Mouse (Mus musculus): ENCODE data around the gene Tmem161b. TPM values are rescaled to one million over a fixed set of nuclear protein-coding genes. Genes with fewer than 3 reads are reported as not detected.
"Not testable (repeated sequence)": the region's sequence is repeated elsewhere in the genome, so short reads cannot be mapped to it uniquely, and the experiment has no call there.

The Tmem161b gene
- polyA plus RNA-seq, 1 experiment, result 39.5 TPM

DNA sequence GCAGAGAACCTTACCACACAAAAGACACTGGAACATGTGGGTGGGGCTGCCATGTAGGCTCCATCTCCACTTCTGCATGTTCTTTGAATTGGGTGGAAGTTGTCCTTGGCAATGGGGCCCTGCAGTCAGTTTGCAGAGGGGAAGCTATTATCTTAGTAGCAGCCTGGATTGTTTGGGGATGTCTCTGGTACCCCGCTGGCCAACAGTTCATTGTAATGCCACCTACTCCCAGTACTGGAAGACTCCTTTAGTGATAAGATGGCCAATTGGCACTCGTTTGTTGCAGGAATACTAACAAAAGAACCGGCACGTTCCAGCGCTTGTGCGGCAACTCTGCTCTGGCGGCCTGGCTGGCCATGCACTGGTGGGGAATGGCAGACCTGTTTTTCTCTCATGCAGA, 14.7 kb downstream of the Tmem161b start:
- Histone ChIP-seq H3K9me3 (replicated peaks; ENCODE audit: control insufficient read depth, insufficient read depth, low read length, poor library complexity, severe bottlenecking) (peaks cover 55% of the 10 kb centered on the region), H3K36me3 (ENCODE audit: control insufficient read depth, insufficient read depth, low read length, poor library complexity, severe bottlenecking) (peaks cover 6% of the 10 kb centered on the region; the same call in 1 of the 2 replicates), H3K27me3 (ENCODE audit: control insufficient read depth, insufficient read depth, low read length, poor library complexity, severe bottlenecking) (no peaks in the 10 kb centered on the region), H3K4me3 (ENCODE audit: low read depth, low read length) (no peak overlapping the region), H3K4me1 (ENCODE audit: control insufficient read depth, insufficient read depth, low read length) (no peaks in the 10 kb centered on the region), H3K27ac (ENCODE audit: insufficient read depth, low read length) (no peak overlapping the region), H3K9ac (ENCODE audit: low read depth, poor library complexity, severe bottlenecking) (no peak overlapping the region)
- TF ChIP-seq CTCF (IDR thresholded peaks at IDR 0.05; ENCODE audit: low read depth, low read length), result no peak
- no peak for TF ChIP-seq EP300 (IDR thresholded peaks at IDR 0.05; ENCODE audit: insufficient read depth, low read depth, low read length)
- no peak for TF ChIP-seq POLR2A (IDR thresholded peaks at IDR 0.05; ENCODE audit: insufficient read depth, low read length)

DNA sequence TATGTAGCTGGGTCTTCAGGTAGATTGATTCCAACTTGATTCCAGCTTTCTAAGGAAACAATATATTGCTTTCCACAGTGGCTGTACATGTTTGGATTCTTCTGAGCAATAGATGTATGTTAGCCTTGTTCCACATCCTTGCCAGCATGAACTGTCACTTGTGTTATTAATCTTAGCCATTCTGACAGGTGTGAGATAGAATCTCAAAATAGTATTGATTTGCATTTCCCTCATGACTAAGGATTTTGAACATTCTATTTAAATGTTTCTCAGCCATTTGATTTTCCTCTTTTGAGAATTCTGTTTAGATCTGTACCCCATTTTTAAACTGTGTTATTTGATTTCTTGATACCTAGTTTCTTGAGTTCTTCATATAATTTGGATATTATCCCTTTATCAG, 16.1 kb downstream of the Tmem161b start:
- no peak for TF ChIP-seq CTCF (IDR thresholded peaks at IDR 0.05; ENCODE audit: low read depth, low read length)
- peaks cover 50% of the 10 kb centered on the region for H3K9me3 ChIP-seq (replicated peaks; ENCODE audit: control insufficient read depth, insufficient read depth, low read length, poor library complexity, severe bottlenecking)
- no peak overlapping the region for H3K9ac ChIP-seq (ENCODE audit: low read depth, poor library complexity, severe bottlenecking)
- peaks cover 6% of the 10 kb centered on the region; the same call in 1 of the 2 replicates for H3K36me3 ChIP-seq (ENCODE audit: control insufficient read depth, insufficient read depth, low read length, poor library complexity, severe bottlenecking)
- H3K4me3 ChIP-seq (ENCODE audit: low read depth, low read length), result no peak overlapping the region
- no peak overlapping the region for H3K27ac ChIP-seq (ENCODE audit: insufficient read depth, low read length)
- no peaks in the 10 kb centered on the region for H3K27me3 ChIP-seq (ENCODE audit: control insufficient read depth, insufficient read depth, low read length, poor library complexity, severe bottlenecking)
- H3K4me1 ChIP-seq (ENCODE audit: control insufficient read depth, insufficient read depth, low read length), result no peaks in the 10 kb centered on the region

DNA sequence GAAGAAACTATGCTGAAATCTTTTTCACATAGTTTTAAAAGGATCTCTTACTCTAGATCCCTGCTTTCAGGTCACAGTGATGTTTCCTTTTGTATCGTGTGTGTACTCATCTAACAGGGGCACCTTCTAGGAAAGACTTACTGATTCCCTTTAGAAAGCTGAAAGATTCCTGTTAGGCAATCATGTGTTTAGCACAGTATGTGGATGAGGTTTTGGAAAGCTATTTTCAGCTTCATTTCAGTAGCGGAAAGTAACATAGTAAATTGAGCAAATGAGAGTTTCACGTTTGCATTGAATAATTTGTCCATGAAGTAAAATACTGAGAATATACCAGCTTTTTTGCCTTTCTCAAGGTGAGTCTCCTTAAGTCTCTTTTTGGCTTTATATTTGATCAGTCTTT, 26.0 kb downstream of the Tmem161b start:
- no peaks in the 10 kb centered on the region for H3K36me3 ChIP-seq (ENCODE audit: control insufficient read depth, insufficient read depth, low read length, poor library complexity, severe bottlenecking)
- 0 out of 2 replicates have a peak, but pooled peaks cover 2% of the 10 kb centered on the region for H3K9me3 ChIP-seq (replicated peaks; ENCODE audit: control insufficient read depth, insufficient read depth, low read length, poor library complexity, severe bottlenecking)
- no peak for TF ChIP-seq EP300 (IDR thresholded peaks at IDR 0.05; ENCODE audit: insufficient read depth, low read depth, low read length)
- TF ChIP-seq CTCF (IDR thresholded peaks at IDR 0.05; ENCODE audit: low read depth, low read length), result no peak
- TF ChIP-seq POLR2A (IDR thresholded peaks at IDR 0.05; ENCODE audit: insufficient read depth, low read length), result no peak
- H3K27me3 ChIP-seq (ENCODE audit: control insufficient read depth, insufficient read depth, low read length, poor library complexity, severe bottlenecking), result no peaks in the 10 kb centered on the region
- no peak overlapping the region for H3K9ac ChIP-seq (ENCODE audit: low read depth, poor library complexity, severe bottlenecking)
- H3K4me1 ChIP-seq (ENCODE audit: control insufficient read depth, insufficient read depth, low read length), result no peaks in the 10 kb centered on the region
- no peak overlapping the region for H3K27ac ChIP-seq (ENCODE audit: insufficient read depth, low read length)
- no peak overlapping the region for H3K4me3 ChIP-seq (ENCODE audit: low read depth, low read length)

- Histone ChIP-seq H3K27me3 (ENCODE audit: control insufficient read depth, insufficient read depth, low read length, poor library complexity, severe bottlenecking) (no peaks in the 10 kb centered on the region), H3K9me3 (replicated peaks; ENCODE audit: control insufficient read depth, insufficient read depth, low read length, poor library complexity, severe bottlenecking) (0 out of 2 replicates have a peak, but pooled peaks cover 2% of the 10 kb centered on the region), H3K4me1 (ENCODE audit: control insufficient read depth, insufficient read depth, low read length) (no peaks in the 10 kb centered on the region), H3K36me3 (ENCODE audit: control insufficient read depth, insufficient read depth, low read length, poor library complexity, severe bottlenecking) (no peaks in the 10 kb centered on the region; the same call in 1 of the 2 replicates), H3K4me3 (ENCODE audit: low read depth, low read length) (no peak overlapping the region), H3K9ac (ENCODE audit: low read depth, poor library complexity, severe bottlenecking) (no peak overlapping the region), H3K27ac (ENCODE audit: insufficient read depth, low read length) (no peak overlapping the region)
- TF ChIP-seq CTCF (IDR thresholded peaks at IDR 0.05; ENCODE audit: low read depth, low read length) (no peak), POLR2A (IDR thresholded peaks at IDR 0.05; ENCODE audit: insufficient read depth, low read length) (no peak), EP300 (IDR thresholded peaks at IDR 0.05; ENCODE audit: insufficient read depth, low read depth, low read length) (no peak)
Observed at GRCm38 (mm10) chr13:84251295-84251694, 29.2 kb downstream of the Tmem161b start.

- H3K4me1 ChIP-seq (ENCODE audit: control insufficient read depth, insufficient read depth, low read length), result no peaks in the 10 kb centered on the region
- H3K27ac ChIP-seq (ENCODE audit: insufficient read depth, low read length), result no peak overlapping the region
- no peaks in the 10 kb centered on the region for H3K27me3 ChIP-seq (ENCODE audit: control insufficient read depth, insufficient read depth, low read length, poor library complexity, severe bottlenecking)
- H3K9me3 ChIP-seq (replicated peaks; ENCODE audit: control insufficient read depth, insufficient read depth, low read length, poor library complexity, severe bottlenecking), result no peaks in the 10 kb centered on the region
- H3K36me3 ChIP-seq (ENCODE audit: control insufficient read depth, insufficient read depth, low read length, poor library complexity, severe bottlenecking), result no peaks in the 10 kb centered on the region; the same call in 1 of the 2 replicates
- no peak overlapping the region for H3K4me3 ChIP-seq (ENCODE audit: low read depth, low read length)
- TF ChIP-seq POLR2A (IDR thresholded peaks at IDR 0.05; ENCODE audit: insufficient read depth, low read length) (no peak), CTCF (IDR thresholded peaks at IDR 0.05; ENCODE audit: low read depth, low read length) (no peak), EP300 (IDR thresholded peaks at IDR 0.05; ENCODE audit: insufficient read depth, low read depth, low read length) (no peak)
- no peak overlapping the region for H3K9ac ChIP-seq (ENCODE audit: low read depth, poor library complexity, severe bottlenecking)
Observed at GRCm38 (mm10) chr13:84255047-84255446, 33.0 kb downstream of the Tmem161b start.

GRCm38 (mm10) chr13:84264418-84264817, 42.3 kb downstream of the Tmem161b start:
- not testable (repeated sequence) for H3K36me3 ChIP-seq (ENCODE audit: control insufficient read depth, insufficient read depth, low read length, poor library complexity, severe bottlenecking)

More at GRCm38 (mm10) chr13:84264418-84264817, 42.3 kb downstream of the Tmem161b start:
- not testable (repeated sequence) for H3K9me3 ChIP-seq (replicated peaks; ENCODE audit: control insufficient read depth, insufficient read depth, low read length, poor library complexity, severe bottlenecking); H3K9ac ChIP-seq (ENCODE audit: low read depth, poor library complexity, severe bottlenecking); H3K27ac ChIP-seq (ENCODE audit: insufficient read depth, low read length); H3K4me3 ChIP-seq (ENCODE audit: low read depth, low read length); H3K4me1 ChIP-seq (ENCODE audit: control insufficient read depth, insufficient read depth, low read length); H3K27me3 ChIP-seq (ENCODE audit: control insufficient read depth, insufficient read depth, low read length, poor library complexity, severe bottlenecking)

All from ES-Bruce4 (cell line).